Mouse (Mus musculus) kidney, embryonic 14.5 days (tissue): ENCODE results near the gene Tnpo3. TPM values are rescaled to one million over a fixed set of nuclear protein-coding genes. Genes with fewer than 3 reads are reported as not detected.

Experiments used
- ATAC-seq: fragments of 200-750 bp; cut with Nextera tagmentation; 2 replicates; pipeline ENCODE4 v1.8.0; 2017; ENCODE audit warnings: moderate number of reproducible peaks, mild to moderate bottlenecking, moderate TSS enrichment, moderate library complexity; ENCODE audit not compliant: low FRiP score, low TSS enrichment
- H3K27ac ChIP-seq: fragments of 300-500 bp; sonication (generic); 2 replicates; pipeline ENCODE4 v1.5.1; 2014; ENCODE audit warnings: low read depth, mild to moderate bottlenecking, low read length, moderate library complexity, mixed read lengths
- H3K27me3 ChIP-seq: fragments of 300-500 bp; sonication (generic); 2 replicates; pipeline ENCODE4 v1.6.1; 2014; ENCODE audit warnings: mild to moderate bottlenecking, low read length; ENCODE audit not compliant: control insufficient read depth, insufficient read depth
- H3K36me3 ChIP-seq: fragments of 300-500 bp; sonication (generic); 2 replicates; pipeline ENCODE4 v1.6.1; 2014; ENCODE audit warnings: low read length, mixed read lengths; ENCODE audit not compliant: control insufficient read depth, insufficient read depth
- H3K4me1 ChIP-seq: fragments of 300-500 bp; sonication (generic); 2 replicates; pipeline ENCODE4 v1.6.1; 2014; ENCODE audit warnings: low read length, mixed read lengths; ENCODE audit not compliant: control insufficient read depth, insufficient read depth
- H3K4me2 ChIP-seq: fragments of 300-500 bp; sonication (generic); replicated peaks from 2 replicates; pipeline ENCODE4 v1.6.1; 2014; ENCODE audit warnings: low read depth, mild to moderate bottlenecking, low read length
- H3K4me3 ChIP-seq: fragments of 300-500 bp; sonication (generic); 2 replicates; pipeline ENCODE4 v1.5.1; 2014; ENCODE audit warnings: mild to moderate bottlenecking, low read length
- H3K9ac ChIP-seq: fragments of 300-500 bp; sonication (generic); 2 replicates; pipeline ENCODE4 v1.6.1; 2014; ENCODE audit warnings: low read depth, mild to moderate bottlenecking, low read length, moderate library complexity
- H3K9me3 ChIP-seq: fragments of 300-500 bp; sonication (generic); 2 replicates; pipeline ENCODE4 v1.6.1; 2016; ENCODE audit warnings: low read length; ENCODE audit not compliant: control insufficient read depth
- WGBS: fragments of 180-500 bp; shearing (Covaris S2); extraction: QIAGEN DNeasy Blood & Tissue Kit; methylation state at CpG from one replicate; pipeline ENCODE4 v1.1.7; 2014; 5-methylcytosine and 5-hydroxymethylcytosine counted together
- polyA plus RNA-seq: library from polyadenylated mRNA; unstranded; fragments of >200 nt; fragmentation: Nextera tagmentation; extraction: Ambion mirVana; gene quantifications from 2 replicates; pipeline ENCODE4 v1.2.1, GENCODE M21; 2014

The Tnpo3 gene
- polyA plus RNA-seq, 1 experiment from 2014 or later, result 104 TPM

- H3K9ac ChIP-seq, result no peak overlapping the region
- ATAC-seq, result no peak
- peaks cover 6% of the 10 kb centered on the region; the same call in 1 of the 2 replicates for H3K4me1 ChIP-seq
- peaks cover 4% of the 10 kb centered on the region; the same call in 1 of the 2 replicates for H3K9me3 ChIP-seq
- H3K4me3 ChIP-seq, result no peak overlapping the region
- no peak overlapping the region for H3K27ac ChIP-seq
- H3K36me3 ChIP-seq, result no peaks in the 10 kb centered on the region
- peak overlapping the region; percentile 27 for H3K4me2 ChIP-seq
- no peaks in the 10 kb centered on the region for H3K27me3 ChIP-seq
- WGBS, result 7% methylated on average over 15 of the region's 16 CpGs
These were observed 29.3 kb upstream of the Tnpo3 start for GRCm38 (mm10) chr6:29638844-29639460.

GRCm38 (mm10) chr6:29637397-29638373, 28.0 kb upstream of the Tnpo3 start:
- Histone ChIP-seq H3K9ac (no peak overlapping the region), H3K9me3 (no peaks in the 10 kb centered on the region), H3K36me3 (no peaks in the 10 kb centered on the region), H3K27me3 (no peaks in the 10 kb centered on the region), H3K4me1 (peaks cover 8% of the 10 kb centered on the region; the same call in 1 of the 2 replicates), H3K4me2 (no peak overlapping the region), H3K27ac (no peak overlapping the region), H3K4me3 (no peak overlapping the region)
- no peak for ATAC-seq
- 78% methylated on average over 3 of the region's 3 CpGs for WGBS

GRCm38 (mm10) chr6:29636322-29637092, 26.8 kb upstream of the Tnpo3 start:
- Histone ChIP-seq H3K4me3 (no peak overlapping the region), H3K27me3 (no peaks in the 10 kb centered on the region), H3K9me3 (no peaks in the 10 kb centered on the region), H3K9ac (no peak overlapping the region), H3K36me3 (no peaks in the 10 kb centered on the region), H3K4me2 (no peak overlapping the region), H3K27ac (no peak overlapping the region), H3K4me1 (peaks cover 17% of the 10 kb centered on the region; the same call in 1 of the 2 replicates)
- no peak for ATAC-seq
- 97% methylated on average over 4 of the region's 4 CpGs for WGBS

GRCm38 (mm10) chr6:29634537-29634936, 24.9 kb upstream of the Tnpo3 start:
- Histone ChIP-seq H3K4me1 (peaks cover 17% of the 10 kb centered on the region; the same call in 1 of the 2 replicates), H3K9me3 (no peaks in the 10 kb centered on the region), H3K9ac (no peak overlapping the region), H3K4me3 (no peak overlapping the region), H3K4me2 (no peak overlapping the region), H3K36me3 (no peaks in the 10 kb centered on the region), H3K27ac (no peak overlapping the region), H3K27me3 (no peaks in the 10 kb centered on the region)
- peak; percentile 65 for ATAC-seq
- WGBS, result 79% methylated on average over 1 of the region's 1 CpGs

GRCm38 (mm10) chr6:29632552-29633292, 23.0 kb upstream of the Tnpo3 start:
- Histone ChIP-seq H3K9me3 (no peaks in the 10 kb centered on the region), H3K4me3 (no peak overlapping the region), H3K36me3 (no peaks in the 10 kb centered on the region), H3K27me3 (no peaks in the 10 kb centered on the region), H3K4me2 (no peak overlapping the region), H3K27ac (peak overlapping the region; percentile 60; the same call in 1 of the 2 replicates), H3K4me1 (peaks cover 17% of the 10 kb centered on the region; the same call in 1 of the 2 replicates), H3K9ac (no peak overlapping the region)
- WGBS, result 33% methylated on average over 12 of the region's 12 CpGs
- peak; percentile 78 for ATAC-seq

GRCm38 (mm10) chr6:29631751-29632551, 22.3 kb upstream of the Tnpo3 start:
- peak; percentile 51; the same call in 1 of the 2 replicates for ATAC-seq
- peak overlapping the region; percentile 60; the same call in 1 of the 2 replicates for H3K27ac ChIP-seq
- WGBS, result 6% methylated on average over 10 of the region's 10 CpGs
- H3K4me2 ChIP-seq, result no peak overlapping the region
- peaks cover 17% of the 10 kb centered on the region; the same call in 1 of the 2 replicates for H3K4me1 ChIP-seq
- no peaks in the 10 kb centered on the region for H3K27me3 ChIP-seq
- no peak overlapping the region for H3K9ac ChIP-seq
- H3K36me3 ChIP-seq, result no peaks in the 10 kb centered on the region
- H3K9me3 ChIP-seq, result no peaks in the 10 kb centered on the region
- H3K4me3 ChIP-seq, result no peak overlapping the region

- Histone ChIP-seq H3K4me3 (no peak overlapping the region), H3K9me3 (no peaks in the 10 kb centered on the region), H3K27me3 (no peaks in the 10 kb centered on the region), H3K27ac (no peak overlapping the region), H3K4me1 (peaks cover 17% of the 10 kb centered on the region; the same call in 1 of the 2 replicates), H3K9ac (no peak overlapping the region), H3K4me2 (no peak overlapping the region), H3K36me3 (no peaks in the 10 kb centered on the region)
- WGBS, result 83% methylated on average over 1 of the region's 1 CpGs
- ATAC-seq, result no peak
These were observed 20.5 kb upstream of the Tnpo3 start for GRCm38 (mm10) chr6:29630216-29630615.
